28 mouse cellular contexts compared by ENCODE assay signal in the genomic region with DNA sequence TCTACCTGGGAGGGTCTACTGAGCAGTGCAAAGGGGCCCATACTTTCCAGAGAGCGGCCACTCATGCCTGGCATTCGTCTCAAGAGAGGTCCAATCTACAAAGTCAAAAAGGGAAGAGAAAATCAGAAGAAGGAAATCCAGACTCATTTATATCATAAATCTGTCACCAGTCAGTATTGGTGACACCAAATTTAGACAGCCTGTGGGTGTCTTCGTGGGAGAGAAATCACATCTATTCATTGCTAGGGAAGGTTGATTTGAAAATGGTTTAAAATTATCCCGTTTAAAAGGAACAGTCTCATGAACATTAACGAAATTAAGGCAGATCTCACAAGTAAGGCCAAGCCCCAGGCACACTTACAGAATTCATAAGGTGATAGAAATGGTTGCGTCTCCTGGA.
DNase-seq lines count a peak whose midpoint lies in the region; ATAC-seq and TF ChIP-seq lines count a peak whose summit lies in the region.
"Had no signal": no experiment of that assay in that cellular context is flagged by ENCODE, and none has a peak within 500 bp of the region (broad histone marks: within the 10 kb centered on the region; RNA-seq: fewer than 3 reads in every experiment).

No protein-coding gene starts in this region.

- no peaks in the 10 kb centered on the region; the same call in 1 of the 2 replicates for H3K4me1 ChIP-seq in liver, embryonic 12.5 days
- H3K4me1 ChIP-seq: heart, embryonic 15.5 days had no signal

- no peaks in the 10 kb centered on the region for H3K36me3 ChIP-seq in liver, embryonic 12.5 days
- H3K36me3 ChIP-seq: forebrain, embryonic 10.5 days; G1E; heart, embryonic 12.5 days; heart, embryonic 15.5 days; hindbrain, embryonic 10.5 days had no signal

- H3K4me2 ChIP-seq in liver, embryonic 12.5 days = no peak overlapping the region
- H3K4me2 ChIP-seq: forebrain, embryonic 13.5 days; heart, embryonic 12.5 days; heart, embryonic 15.5 days; hindbrain, embryonic 14.5 days had no signal

- H3K9me3 ChIP-seq in liver, embryonic 12.5 days (replicated peaks) = no peaks in the 10 kb centered on the region
- H3K9me3 ChIP-seq: forebrain, embryonic 10.5 days; forebrain, embryonic 13.5 days; heart, embryonic 15.5 days; hindbrain, embryonic 10.5 days had no signal

- no peak for TF ChIP-seq CTCF in left cerebral cortex, adult 2 months (IDR thresholded peaks at IDR 0.05)

- intact Hi-C loops in left cerebral cortex, adult 2 months (cut with DNase I) = loop anchor here (2.0 kb wide), 1 partner anchor 52 kb away; no protein-coding TSS in a partner anchor

- peak overlapping the region; percentile 73 for H3K27ac ChIP-seq in left cerebral cortex, adult 2 months
- H3K27ac ChIP-seq in liver, embryonic 12.5 days = no peak overlapping the region
- H3K27ac ChIP-seq: forebrain, embryonic 10.5 days; forebrain, embryonic 13.5 days; heart, embryonic 15.5 days; hindbrain, embryonic 10.5 days; hindbrain, embryonic 14.5 days; hindbrain, postnatal 0 days had no signal

- DNase-seq in frontal cortex, postnatal 14 days (ENCODE audit: low spot score in 2 of 2) = no peak
- DNase-seq in left cerebral cortex, adult 2 months (ENCODE audit: extremely low spot score in 1 of 2, low spot score in 2 of 2) = no peak
- no peak for DNase-seq in left cerebral cortex, adult 8-10 months (ENCODE audit: low spot score in 2 of 2)
- peak; percentile 5 for DNase-seq in A20 (ENCODE audit: low read depth, low spot score)
- DNase-seq in telencephalon, adult 2 months (ENCODE audit: low read depth, low spot score) = peak; percentile 72
- DNase-seq: adrenal gland, postnatal 10 days; adrenal gland, postnatal 36 days; B cell, adult 2 months; cerebellum, adult 11 months; cerebellum, adult 8-10 months; cerebellum, postnatal 10 days; cerebellum, postnatal 36 days; gastrocnemius, postnatal 25 days; heart, adult 18-20 months; heart, postnatal 10 days; heart, postnatal 36 days had no signal

- ATAC-seq in frontal cortex, adult (ENCODE audit: low TSS enrichment) = peak; percentile 60; the same call in 1 of the 2 replicates
- ATAC-seq in liver, embryonic 12.5 days = no peak
- ATAC-seq: forebrain, embryonic 13.5 days; forebrain, embryonic 16.5 days; hindbrain, postnatal 0 days; Patski had no signal

- H3K27me3 ChIP-seq in liver, embryonic 12.5 days (replicated peaks) = no peaks in the 10 kb centered on the region; the same call in 1 of the 2 replicates

- H3K9ac ChIP-seq in liver, embryonic 12.5 days = no peak overlapping the region
- H3K9ac ChIP-seq: forebrain, embryonic 13.5 days; heart, embryonic 12.5 days; heart, embryonic 15.5 days; hindbrain, embryonic 14.5 days had no signal

- H3K4me3 ChIP-seq in left cerebral cortex, adult 2 months = no peak overlapping the region
- no peak overlapping the region for H3K4me3 ChIP-seq in liver, embryonic 12.5 days
- H3K4me3 ChIP-seq: forebrain, embryonic 10.5 days; forebrain, embryonic 13.5 days; heart, embryonic 12.5 days; heart, embryonic 15.5 days; hindbrain, embryonic 10.5 days had no signal

- WGBS in liver, embryonic 12.5 days (ENCODE audit: insufficient replicate concordance) = 58% methylated on average over 6 of the region's 6 CpGs

Comparison
In these comparisons a context has a peak if more than half of its experiments do, and no peak if none do; other contexts are left out.
1. DNase-seq: peak in A20 (single experiment) and telencephalon, adult 2 months (single experiment); none in frontal cortex, postnatal 14 days (0 of 2), left cerebral cortex, adult 2 months (0 of 2) and left cerebral cortex, adult 8-10 months (0 of 2).